Mouse (Mus musculus): ENCODE measurements around the gene Gm49336. TPM values are rescaled to one million over a fixed set of nuclear protein-coding genes. Genes with fewer than 3 reads are reported as not detected.

Gene Gm49336
- total RNA-seq (2014; fragmentation: Nextera tagmentation) (65.9 and 67.1 TPM in 2 replicates), total RNA-seq (2017) (96.8 and 138 TPM in 2 replicates)

- ATAC-seq (replicated peaks; ENCODE audit: poor library complexity, severe bottlenecking), result peak; percentile 93
Observed at GRCm38 (mm10) chr14:60251281-60252003, at the start of gene Gm49336, which contains the start of gene Nupl1. TSS of gene Gm49336 (minus strand) at chr14:60251507. TSS of gene Nupl1 (minus strand) at chr14:60251431.

- ATAC-seq (replicated peaks; ENCODE audit: poor library complexity, severe bottlenecking), result no peak
Observed at GRCm38 (mm10) chr14:60301024-60301423, 49.7 kb upstream of the Gm49336 start.

- ATAC-seq (replicated peaks; ENCODE audit: poor library complexity, severe bottlenecking), result no peak
Observed at GRCm38 (mm10) chr14:60300224-60300991, 49.1 kb upstream of the Gm49336 start.

GRCm38 (mm10) chr14:60295531-60295930 lies 44.2 kb upstream of the Gm49336 start:
- no peak for ATAC-seq (replicated peaks; ENCODE audit: poor library complexity, severe bottlenecking)

GRCm38 (mm10) chr14:60290363-60290762 lies 39.1 kb upstream of the Gm49336 start:
- peak; percentile 93 for ATAC-seq (replicated peaks; ENCODE audit: poor library complexity, severe bottlenecking)

GRCm38 (mm10) chr14:60286194-60286863 lies 35.0 kb upstream of the Gm49336 start:
- ATAC-seq (replicated peaks; ENCODE audit: poor library complexity, severe bottlenecking), result no peak

GRCm38 (mm10) chr14:60275301-60276276 lies 24.3 kb upstream of the Gm49336 start:
- ATAC-seq (replicated peaks; ENCODE audit: poor library complexity, severe bottlenecking), result no peak

GRCm38 (mm10) chr14:60273346-60273745 lies 22.0 kb upstream of the Gm49336 start:
- peak; percentile 34 for ATAC-seq (replicated peaks; ENCODE audit: poor library complexity, severe bottlenecking)

GRCm38 (mm10) chr14:60269333-60269732 lies 18.0 kb upstream of the Gm49336 start:
- peak; percentile 44 for ATAC-seq (replicated peaks; ENCODE audit: poor library complexity, severe bottlenecking)

GRCm38 (mm10) chr14:60264990-60265876 lies 13.9 kb upstream of the Gm49336 start, which contains the start of gene Mtmr6:
TSS of gene Mtmr6 (plus strand) at chr14:60265228.
- ATAC-seq (replicated peaks; ENCODE audit: poor library complexity, severe bottlenecking), result peak; percentile 96

GRCm38 (mm10) chr14:60262316-60262715 lies 11.0 kb upstream of the Gm49336 start:
- no peak for ATAC-seq (replicated peaks; ENCODE audit: poor library complexity, severe bottlenecking)

- ATAC-seq (replicated peaks; ENCODE audit: poor library complexity, severe bottlenecking), result no peak
Observed at GRCm38 (mm10) chr14:60257851-60258250, 6.5 kb upstream of the Gm49336 start.

- ATAC-seq (replicated peaks; ENCODE audit: poor library complexity, severe bottlenecking), result no peak
Observed at GRCm38 (mm10) chr14:60257101-60257500, 5.8 kb upstream of the Gm49336 start.

- ATAC-seq (replicated peaks; ENCODE audit: poor library complexity, severe bottlenecking), result peak; percentile 56
Observed at GRCm38 (mm10) chr14:60256356-60256755, 5.0 kb upstream of the Gm49336 start.

- ATAC-seq (replicated peaks; ENCODE audit: poor library complexity, severe bottlenecking), result no peak
Observed at GRCm38 (mm10) chr14:60254774-60255173, 3.5 kb upstream of the Gm49336 start.

- ATAC-seq (replicated peaks; ENCODE audit: poor library complexity, severe bottlenecking), result no peak
Observed at GRCm38 (mm10) chr14:60253466-60253865, 2.2 kb upstream of the Gm49336 start.

GRCm38 (mm10) chr14:60252004-60253000 lies 995 bp upstream of the Gm49336 start:
- ATAC-seq (replicated peaks; ENCODE audit: poor library complexity, severe bottlenecking), result no peak
